Mouse (Mus musculus) kidney, adult 2 months (tissue): ENCODE results near the gene Rad9a. TPM values are rescaled to one million over a fixed set of nuclear protein-coding genes. Genes with fewer than 3 reads are reported as not detected.

Experiments
- DNase-seq: peaks from one replicate; pipeline ENCODE4 v3.0.0; 2021
- H3K27ac ChIP-seq: fragments of 200-500 bp; 2 replicates; pipeline ENCODE4 v1.5.1; 2012; ENCODE audit warnings: low read depth, low read length, control low read depth, inconsistent platforms; ENCODE audit not compliant: insufficient read depth
- H3K27me3 ChIP-seq: fragments of 200-500 bp; replicated peaks from 2 replicates; pipeline ENCODE4 v1.6.1; 2012; ENCODE audit warnings: mild to moderate bottlenecking, moderate library complexity, low read length, inconsistent platforms; ENCODE audit not compliant: control insufficient read depth, insufficient read depth
- H3K36me3 ChIP-seq: fragments of 200-500 bp; 2 replicates; pipeline ENCODE4 v1.6.1; 2012; ENCODE audit warnings: mild to moderate bottlenecking, moderate library complexity, low read length, inconsistent platforms; ENCODE audit not compliant: control insufficient read depth, insufficient read depth
- H3K4me1 ChIP-seq: fragments of 200-500 bp; 2 replicates; pipeline ENCODE4 v1.6.1; 2011; ENCODE audit warnings: low read length; ENCODE audit not compliant: control insufficient read depth, insufficient read depth
- H3K4me3 ChIP-seq: fragments of 200-500 bp; 2 replicates; pipeline ENCODE4 v1.5.1; 2011; ENCODE audit warnings: mild to moderate bottlenecking, low read depth, low read length, control low read depth; ENCODE audit not compliant: insufficient read depth
- CTCF ChIP-seq: fragments of 200-500 bp; conservative IDR thresholded peaks from 2 replicates; pipeline ENCODE4 v1.5.1; 2011; ENCODE audit warnings: low read depth, mild to moderate bottlenecking, control low read depth, low read length, moderate library complexity, mixed read lengths; ENCODE audit not compliant: insufficient read depth, insufficient read length
- POLR2A ChIP-seq: fragments of 200-500 bp; IDR thresholded peaks from one replicate; pipeline ENCODE4 v1.6.1; 2011; ENCODE audit warnings: low read depth, low read length, control low read depth
- WGBS: fragments of 180-500 bp; shearing (Covaris S2); methylation state at CpG from one replicate; pipeline ENCODE4 v1.1.7; 2018; 5-methylcytosine and 5-hydroxymethylcytosine counted together
- polyA plus RNA-seq: library from polyadenylated mRNA; depleted of rRNA; stranded (reverse); fragments of >200 nt; gene quantifications from 2 replicates; pipeline ENCODE4 v1.2.3, GENCODE M21; 2012

Gene Rad9a
- polyA plus RNA-seq, 1 experiment: 19.2 TPM

- Histone ChIP-seq H3K4me3 (no peak overlapping the region), H3K27me3 (no peaks in the 10 kb centered on the region), H3K4me1 (peaks cover 7% of the 10 kb centered on the region; the same call in 1 of the 2 replicates), H3K27ac (no peak overlapping the region), H3K36me3 (no peaks in the 10 kb centered on the region)
- 95% methylated on average over 8 of the region's 8 CpGs for WGBS
- TF ChIP-seq POLR2A (no peak), CTCF (no peak)
- DNase-seq: no peak
Measured at GRCm38 (mm10) chr19:4159049-4159448, 42.4 kb downstream of the Rad9a start.

DNA sequence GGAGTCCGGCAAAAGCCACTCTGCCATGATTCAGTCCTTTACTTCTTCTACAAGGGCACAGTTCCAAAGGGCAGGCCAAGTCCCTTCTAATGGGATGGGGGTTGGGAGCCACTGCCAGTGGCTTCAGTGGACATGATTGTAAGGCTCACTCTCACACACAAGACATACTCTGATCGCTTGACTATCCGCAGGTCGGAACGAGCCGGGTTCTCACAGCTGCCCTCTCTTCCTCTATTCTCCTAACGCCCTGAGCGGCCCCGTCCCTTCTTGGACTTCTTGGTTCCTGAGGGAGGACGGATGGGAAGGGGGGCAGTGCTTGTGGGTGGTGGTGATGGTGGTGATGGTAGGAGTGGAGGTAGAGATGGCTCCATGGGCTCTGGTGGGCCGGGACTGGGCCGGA is 44.7 kb downstream of the Rad9a start:
- WGBS: 75% methylated on average over 12 of the region's 12 CpGs
- Histone ChIP-seq H3K27ac (no peak overlapping the region), H3K27me3 (no peaks in the 10 kb centered on the region), H3K36me3 (no peaks in the 10 kb centered on the region), H3K4me3 (no peak overlapping the region), H3K4me1 (no peaks in the 10 kb centered on the region)
- TF ChIP-seq CTCF (no peak), POLR2A (no peak)
- no peak for DNase-seq

DNA sequence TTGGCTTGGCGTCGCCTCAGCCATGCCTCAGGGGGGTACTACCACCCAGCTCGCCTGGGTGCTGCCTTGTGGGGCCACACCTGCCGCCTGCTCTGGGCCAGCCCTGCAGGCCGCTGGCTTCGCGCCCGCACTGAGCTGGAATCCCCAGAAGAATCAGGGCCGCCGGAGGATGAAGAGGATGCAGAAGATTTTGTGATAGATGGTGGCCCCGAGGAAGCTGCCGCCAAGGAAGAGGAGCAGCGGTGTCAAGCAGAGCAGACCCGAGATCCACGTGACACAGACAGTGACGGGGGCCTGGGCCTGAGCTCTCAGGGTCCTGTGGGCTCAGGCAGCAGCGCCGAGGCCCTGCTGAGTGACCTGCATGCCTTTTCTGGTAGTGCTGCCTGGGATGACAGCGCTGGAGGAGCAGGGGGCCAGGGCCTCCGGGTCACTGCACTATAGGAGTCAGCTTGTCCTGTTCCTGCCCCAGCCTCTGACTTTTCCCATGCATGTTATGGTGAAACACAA is 45.3 kb downstream of the Rad9a start:
- Histone ChIP-seq H3K4me1 (no peaks in the 10 kb centered on the region), H3K27ac (no peak overlapping the region), H3K27me3 (no peaks in the 10 kb centered on the region), H3K36me3 (no peaks in the 10 kb centered on the region), H3K4me3 (no peak overlapping the region)
- no peak for DNase-seq
- TF ChIP-seq POLR2A: no peak
- TF ChIP-seq CTCF: no peak
- 68% methylated on average over 20 of the region's 20 CpGs for WGBS

- DNase-seq: no peak
- WGBS: 52% methylated on average over 6 of the region's 6 CpGs
- H3K27me3 ChIP-seq: no peaks in the 10 kb centered on the region
- no peak overlapping the region for H3K4me3 ChIP-seq
- H3K27ac ChIP-seq: no peak overlapping the region
- TF ChIP-seq CTCF: no peak
- TF ChIP-seq POLR2A: no peak
- no peaks in the 10 kb centered on the region for H3K36me3 ChIP-seq
- no peaks in the 10 kb centered on the region for H3K4me1 ChIP-seq
Measured at GRCm38 (mm10) chr19:4155223-4156072, 46.0 kb downstream of the Rad9a start.

GRCm38 (mm10) chr19:4154437-4155222 is 46.8 kb downstream of the Rad9a start:
- no peaks in the 10 kb centered on the region for H3K27me3 ChIP-seq
- WGBS: 80% methylated on average over 13 of the region's 13 CpGs
- TF ChIP-seq CTCF (no peak), POLR2A (no peak)
- no peaks in the 10 kb centered on the region for H3K36me3 ChIP-seq
- no peak overlapping the region for H3K27ac ChIP-seq
- no peak overlapping the region for H3K4me3 ChIP-seq
- no peak for DNase-seq
- H3K4me1 ChIP-seq: peaks cover 3% of the 10 kb centered on the region

- DNase-seq: no peak
- H3K4me1 ChIP-seq: peaks cover 10% of the 10 kb centered on the region
- H3K4me3 ChIP-seq: no peak within 1 kb of the TSS
- TF ChIP-seq POLR2A (no peak), CTCF (no peak)
- no peaks in the 10 kb centered on the region for H3K36me3 ChIP-seq
- no peaks in the 10 kb centered on the region for H3K27me3 ChIP-seq
- 71% methylated on average over 11 of the region's 11 CpGs for WGBS
- H3K27ac ChIP-seq: no peak within 1 kb of the TSS
Measured at GRCm38 (mm10) chr19:4153232-4153654, 48.2 kb downstream of the Rad9a start, which contains the start of gene Ptprcap. TSS of gene Ptprcap (plus strand) at chr19:4153604.
